20 mouse cellular contexts compared by ENCODE assay signal in genomic region chr16:40878301-40878700, GRCm38 (mm10).
DNase-seq lines count a peak whose midpoint lies in the region; ATAC-seq and TF ChIP-seq lines count a peak whose summit lies in the region.
"Had no signal": no experiment of that assay in that cellular context is flagged by ENCODE, and none has a peak within 500 bp of the region (broad histone marks: within the 10 kb centered on the region; RNA-seq: fewer than 3 reads in every experiment).

No protein-coding gene starts in this region.

- peak; percentile 34 for DNase-seq in hindbrain, embryonic 14.5 days (ENCODE audit: low spot score)
- peak; percentile 35 for DNase-seq in midbrain, postnatal 0 days (ENCODE audit: low spot score)
- DNase-seq in layer of hippocampus, adult 2 months (ENCODE audit: low spot score in 2 of 2): peak; percentile 22 to 55
- peak; percentile 14 to 45 for DNase-seq in layer of hippocampus, postnatal 14 days (ENCODE audit: low spot score in 2 of 2)
- no peak for DNase-seq in thymus, postnatal 14 days
- DNase-seq: adrenal gland, postnatal 10 days; gastrocnemius, postnatal 10 days; kidney, adult 11 months; kidney, postnatal 4 days; lung, postnatal 4 days; spleen, adult 18-20 months; thymus, postnatal 25 days had no signal

- H3K9ac ChIP-seq in hindbrain, embryonic 14.5 days: no peak overlapping the region
- H3K9ac ChIP-seq in hindbrain, embryonic 12.5 days: no peak overlapping the region
- no peak overlapping the region for H3K9ac ChIP-seq in midbrain, postnatal 0 days (replicated peaks; ENCODE audit: low read length, poor library complexity, severe bottlenecking)
- no peak overlapping the region for H3K9ac ChIP-seq in midbrain, embryonic 16.5 days (ENCODE audit: low read depth, low read length)
- H3K9ac ChIP-seq: hindbrain, embryonic 15.5 days; limb, embryonic 13.5 days; stomach, embryonic 15.5 days had no signal

- H3K27ac ChIP-seq in hindbrain, embryonic 14.5 days: no peak overlapping the region
- no peak overlapping the region for H3K27ac ChIP-seq in hindbrain, embryonic 12.5 days
- no peak overlapping the region for H3K27ac ChIP-seq in midbrain, postnatal 0 days (ENCODE audit: low read depth, low read length)
- H3K27ac ChIP-seq in midbrain, embryonic 16.5 days (ENCODE audit: low read length): no peak overlapping the region
- H3K27ac ChIP-seq in layer of hippocampus, adult 2 months: peak overlapping the region; percentile 73; the same call in 1 of the 2 replicates
- H3K27ac ChIP-seq: hindbrain, embryonic 15.5 days; limb, embryonic 13.5 days; stomach, embryonic 15.5 days had no signal

- no peak for TF ChIP-seq CTCF in midbrain, postnatal 0 days (IDR thresholded peaks at IDR 0.05)
- no peak for TF ChIP-seq CTCF in layer of hippocampus, adult 2 months (conservative IDR thresholded peaks at IDR 0.05)

- no peak overlapping the region for H3K4me3 ChIP-seq in hindbrain, embryonic 14.5 days (replicated peaks; ENCODE audit: low read length)
- no peak overlapping the region for H3K4me3 ChIP-seq in hindbrain, embryonic 12.5 days
- no peak overlapping the region for H3K4me3 ChIP-seq in midbrain, postnatal 0 days (ENCODE audit: low read depth, low read length)
- no peak overlapping the region for H3K4me3 ChIP-seq in midbrain, embryonic 16.5 days (ENCODE audit: low read depth, low read length)
- H3K4me3 ChIP-seq in layer of hippocampus, adult 2 months: no peak overlapping the region
- H3K4me3 ChIP-seq: hindbrain, embryonic 15.5 days; limb, embryonic 13.5 days; myocyte; stomach, embryonic 15.5 days had no signal

- H3K9me3 ChIP-seq in hindbrain, embryonic 14.5 days (ENCODE audit: control insufficient read depth, low read length): no peaks in the 10 kb centered on the region
- no peaks in the 10 kb centered on the region for H3K9me3 ChIP-seq in hindbrain, embryonic 12.5 days (replicated peaks)
- H3K9me3 ChIP-seq in midbrain, postnatal 0 days (ENCODE audit: low read length): no peaks in the 10 kb centered on the region
- no peaks in the 10 kb centered on the region for H3K9me3 ChIP-seq in midbrain, embryonic 16.5 days (replicated peaks; ENCODE audit: control insufficient read depth, low read length, poor library complexity, severe bottlenecking)
- H3K9me3 ChIP-seq: hindbrain, embryonic 15.5 days; limb, embryonic 13.5 days; stomach, embryonic 15.5 days had no signal

- H3K4me1 ChIP-seq in hindbrain, embryonic 14.5 days (replicated peaks; ENCODE audit: control insufficient read depth, insufficient read depth, low read length): no peaks in the 10 kb centered on the region
- H3K4me1 ChIP-seq in hindbrain, embryonic 12.5 days: no peaks in the 10 kb centered on the region
- H3K4me1 ChIP-seq in midbrain, postnatal 0 days (ENCODE audit: insufficient read depth, low read length): no peaks in the 10 kb centered on the region
- H3K4me1 ChIP-seq in midbrain, embryonic 16.5 days (ENCODE audit: control insufficient read depth, insufficient read depth, low read length): no peaks in the 10 kb centered on the region
- H3K4me1 ChIP-seq: limb, embryonic 13.5 days; stomach, embryonic 15.5 days had no signal

- H3K4me2 ChIP-seq in hindbrain, embryonic 14.5 days (replicated peaks): no peak overlapping the region
- H3K4me2 ChIP-seq in hindbrain, embryonic 12.5 days (replicated peaks): no peak overlapping the region
- no peak overlapping the region for H3K4me2 ChIP-seq in midbrain, postnatal 0 days (ENCODE audit: low read depth, low read length, poor library complexity, severe bottlenecking)
- H3K4me2 ChIP-seq in midbrain, embryonic 16.5 days (ENCODE audit: low read length): no peak overlapping the region
- H3K4me2 ChIP-seq: hindbrain, embryonic 15.5 days; limb, embryonic 13.5 days; midbrain, embryonic 11.5 days; stomach, embryonic 15.5 days had no signal

- 74% methylated on average over 4 of the region's 4 CpGs for WGBS in hindbrain, embryonic 14.5 days
- 83% methylated on average over 4 of the region's 4 CpGs for WGBS in hindbrain, embryonic 12.5 days
- WGBS in midbrain, postnatal 0 days: 79% methylated on average over 4 of the region's 4 CpGs
- 71% methylated on average over 4 of the region's 4 CpGs for WGBS in midbrain, embryonic 16.5 days

- H3K36me3 ChIP-seq in hindbrain, embryonic 14.5 days (replicated peaks; ENCODE audit: control insufficient read depth, insufficient read depth): no peaks in the 10 kb centered on the region
- H3K36me3 ChIP-seq in hindbrain, embryonic 12.5 days: no peaks in the 10 kb centered on the region
- H3K36me3 ChIP-seq in midbrain, postnatal 0 days (ENCODE audit: insufficient read depth, low read length): no peaks in the 10 kb centered on the region
- no peaks in the 10 kb centered on the region for H3K36me3 ChIP-seq in midbrain, embryonic 16.5 days (ENCODE audit: control insufficient read depth, insufficient read depth, low read length)
- H3K36me3 ChIP-seq: hindbrain, embryonic 15.5 days; limb, embryonic 13.5 days; stomach, embryonic 15.5 days had no signal

- ATAC-seq in hindbrain, embryonic 14.5 days (ENCODE audit: low FRiP score): no peak
- no peak for ATAC-seq in hindbrain, embryonic 12.5 days (ENCODE audit: low FRiP score)
- no peak for ATAC-seq in midbrain, postnatal 0 days (ENCODE audit: low FRiP score)
- ATAC-seq in midbrain, embryonic 16.5 days: no peak
- ATAC-seq: CD4-positive, CD25-positive, alpha-beta regulatory T cell, adult 4 months had no signal

- no peaks in the 10 kb centered on the region for H3K27me3 ChIP-seq in hindbrain, embryonic 14.5 days (ENCODE audit: control insufficient read depth, insufficient read depth, low read length)
- no peaks in the 10 kb centered on the region for H3K27me3 ChIP-seq in hindbrain, embryonic 12.5 days
- H3K27me3 ChIP-seq in midbrain, postnatal 0 days (ENCODE audit: insufficient read depth, low read length): no peaks in the 10 kb centered on the region
- no peaks in the 10 kb centered on the region for H3K27me3 ChIP-seq in midbrain, embryonic 16.5 days (ENCODE audit: control insufficient read depth, insufficient read depth, low read depth, low read length)
- H3K27me3 ChIP-seq: hindbrain, embryonic 15.5 days; limb, embryonic 13.5 days; stomach, embryonic 15.5 days had no signal
